Comparison of ENCODE assay signal across 30 mouse cellular contexts in genomic region chr13:36714101-36714500, GRCm38 (mm10). TPM values are rescaled to one million over a fixed set of nuclear protein-coding genes. Genes with fewer than 3 reads are reported as not detected.
"Had no signal": no experiment of that assay in that cellular context is flagged by ENCODE, and none has a peak within 500 bp of the region (broad histone marks: within the 10 kb centered on the region; RNA-seq: fewer than 3 reads in every experiment).

No protein-coding gene starts in this region.

- H3K36me3 ChIP-seq: embryonic facial prominence, embryonic 10.5 days; embryonic facial prominence, embryonic 12.5 days; embryonic facial prominence, embryonic 13.5 days; embryonic facial prominence, embryonic 15.5 days; forebrain, embryonic 10.5 days; forebrain, embryonic 12.5 days; forebrain, embryonic 15.5 days had no signal

- H3K9ac ChIP-seq: embryonic facial prominence, embryonic 12.5 days; embryonic facial prominence, embryonic 13.5 days; embryonic facial prominence, embryonic 15.5 days; forebrain, embryonic 12.5 days; forebrain, embryonic 13.5 days; forebrain, embryonic 15.5 days; forebrain, postnatal 0 days had no signal

- DNase-seq: cerebellum, adult 8-10 months; cerebellum, adult 9-10 months; cerebellum, adult 9-11 months; cerebellum, postnatal 10 days; cerebellum, postnatal 14 days; cerebellum, postnatal 25 days; cerebellum, postnatal 36 days; embryo, embryonic 11 days; forebrain, postnatal 0 days; gastrocnemius, adult 2 months; gastrocnemius, postnatal 10 days; gastrocnemius, postnatal 14 days; gastrocnemius, postnatal 25 days; gastrocnemius, postnatal 36 days; heart, adult 11 months; heart, adult 18-20 months; heart, adult 2 months had no signal

- H3K9me3 ChIP-seq: embryonic facial prominence, embryonic 10.5 days; embryonic facial prominence, embryonic 12.5 days; embryonic facial prominence, embryonic 13.5 days; embryonic facial prominence, embryonic 15.5 days; forebrain, embryonic 10.5 days; forebrain, embryonic 12.5 days; forebrain, embryonic 13.5 days; forebrain, embryonic 15.5 days had no signal

- H3K4me1 ChIP-seq: embryonic facial prominence, embryonic 10.5 days; embryonic facial prominence, embryonic 12.5 days; embryonic facial prominence, embryonic 13.5 days; embryonic facial prominence, embryonic 15.5 days; forebrain, embryonic 10.5 days; forebrain, embryonic 12.5 days; forebrain, embryonic 13.5 days; forebrain, embryonic 15.5 days had no signal

- H3K27ac ChIP-seq: embryonic facial prominence, embryonic 10.5 days; embryonic facial prominence, embryonic 12.5 days; embryonic facial prominence, embryonic 13.5 days; embryonic facial prominence, embryonic 15.5 days; forebrain, embryonic 10.5 days; forebrain, embryonic 12.5 days; forebrain, embryonic 13.5 days; forebrain, embryonic 15.5 days; gastrocnemius, adult 2 months; heart, adult 2 months had no signal

- ATAC-seq: forebrain, embryonic 13.5 days; forebrain, embryonic 14.5 days; forebrain, embryonic 15.5 days; forebrain, embryonic 16.5 days; forebrain, postnatal 0 days had no signal

- H3K4me3 ChIP-seq: embryonic facial prominence, embryonic 10.5 days; embryonic facial prominence, embryonic 12.5 days; embryonic facial prominence, embryonic 13.5 days; embryonic facial prominence, embryonic 15.5 days; erythroblast, embryonic 14.5 days; forebrain, embryonic 10.5 days; forebrain, embryonic 12.5 days; forebrain, embryonic 13.5 days; forebrain, embryonic 15.5 days; gastrocnemius, adult 2 months; heart, adult 2 months had no signal

- H3K27me3 ChIP-seq: embryonic facial prominence, embryonic 12.5 days; forebrain, embryonic 12.5 days; forebrain, embryonic 13.5 days; forebrain, embryonic 15.5 days had no signal

- H3K4me2 ChIP-seq: embryonic facial prominence, embryonic 12.5 days; embryonic facial prominence, embryonic 13.5 days; embryonic facial prominence, embryonic 15.5 days; forebrain, embryonic 12.5 days; forebrain, embryonic 13.5 days; forebrain, embryonic 15.5 days had no signal

RNA-seq across cellular contexts. Expression of gene Nrn1, which starts 20.8 kb away (rescaled TPM):
- total RNA-seq: common myeloid progenitor, adult 5-6 weeks; granulocyte monocyte progenitor cell, adult 5-6 weeks had no signal
